Mouse (Mus musculus) neural tube, embryonic 15.5 days (tissue): Measurements from ENCODE around the gene Cd151. TPM values are rescaled to one million over a fixed set of nuclear protein-coding genes. Genes with fewer than 3 reads are reported as not detected.

ENCODE experiments used
- ATAC-seq: fragments of 200-750 bp; cut with Nextera tagmentation; 2 replicates; pipeline ENCODE4 v1.8.0; 2017; ENCODE audit warnings: mild to moderate bottlenecking, moderate TSS enrichment, moderate library complexity; ENCODE audit not compliant: low FRiP score
- H3K27ac ChIP-seq: fragments of 300-500 bp; sonication (generic); replicated peaks from 2 replicates; pipeline ENCODE4 v1.5.1; 2015; ENCODE audit warnings: mild to moderate bottlenecking, inconsistent platforms
- H3K27me3 ChIP-seq: fragments of 300-500 bp; sonication (generic); replicated peaks from 2 replicates; pipeline ENCODE4 v1.6.1; 2015; ENCODE audit warnings: inconsistent platforms
- H3K36me3 ChIP-seq: fragments of 300-500 bp; sonication (generic); 2 replicates; pipeline ENCODE4 v1.6.1; 2015; ENCODE audit warnings: inconsistent platforms
- H3K4me1 ChIP-seq: fragments of 300-500 bp; sonication (generic); 2 replicates; pipeline ENCODE4 v1.6.1; 2015; ENCODE audit warnings: inconsistent platforms
- H3K4me2 ChIP-seq: fragments of 300-500 bp; sonication (generic); 2 replicates; pipeline ENCODE4 v1.6.1; 2015; ENCODE audit warnings: inconsistent platforms, mild to moderate bottlenecking, moderate library complexity
- H3K4me3 ChIP-seq: fragments of 300-500 bp; sonication (generic); replicated peaks from 2 replicates; pipeline ENCODE4 v1.5.1; 2015; ENCODE audit warnings: mild to moderate bottlenecking, inconsistent platforms
- H3K9ac ChIP-seq: fragments of 300-500 bp; sonication (generic); replicated peaks from 2 replicates; pipeline ENCODE4 v1.6.1; 2015; ENCODE audit warnings: mild to moderate bottlenecking, inconsistent platforms
- H3K9me3 ChIP-seq: fragments of 300-500 bp; sonication (generic); replicated peaks from 2 replicates; pipeline ENCODE4 v1.6.1; 2016; ENCODE audit warnings: inconsistent platforms
- WGBS: fragments of 180-500 bp; shearing (Covaris S2); methylation state at CpG from one replicate; pipeline ENCODE4 v1.1.7; 2015; ENCODE audit warnings: mixed read lengths; 5-methylcytosine and 5-hydroxymethylcytosine counted together
- polyA plus RNA-seq: library from polyadenylated mRNA; unstranded; fragments of >200 nt; fragmentation: Nextera tagmentation; extraction: Ambion mirVana; gene quantifications from 2 replicates; pipeline ENCODE4 v1.2.1, GENCODE M21; 2015

Gene Cd151
- polyA plus RNA-seq, 1 experiment from 2014 or later: 25.1 TPM

- no peak for ATAC-seq
- H3K27ac ChIP-seq: no peak overlapping the region; the same call in 1 of the 2 replicates
- no peak overlapping the region for H3K4me3 ChIP-seq
- peak overlapping the region; percentile 63; the same call in 1 of the 2 replicates for H3K9ac ChIP-seq
- peaks cover 61% of the 10 kb centered on the region for H3K4me1 ChIP-seq
- peak overlapping the region; percentile 66 for H3K4me2 ChIP-seq
- H3K36me3 ChIP-seq: peaks cover 29% of the 10 kb centered on the region
- 91% methylated on average over 18 of the region's 18 CpGs for WGBS
- H3K9me3 ChIP-seq: no peaks in the 10 kb centered on the region
- H3K27me3 ChIP-seq: peaks cover 17% of the 10 kb centered on the region
These were observed 2.9 kb downstream of the Cd151 start for GRCm38 (mm10) chr7:141469901-141470636.

- H3K4me1 ChIP-seq: peaks cover 59% of the 10 kb centered on the region
- peaks cover 29% of the 10 kb centered on the region for H3K36me3 ChIP-seq
- no peaks in the 10 kb centered on the region for H3K9me3 ChIP-seq
- ATAC-seq: no peak
- H3K9ac ChIP-seq: no peak overlapping the region
- peaks cover 12% of the 10 kb centered on the region for H3K27me3 ChIP-seq
- H3K4me3 ChIP-seq: no peak overlapping the region
- WGBS: 96% methylated on average over 10 of the region's 10 CpGs
- no peak overlapping the region for H3K27ac ChIP-seq
- no peak overlapping the region for H3K4me2 ChIP-seq
These were observed 3.4 kb downstream of the Cd151 start for GRCm38 (mm10) chr7:141470637-141470944.

GRCm38 (mm10) chr7:141471236-141471635 is 4.0 kb downstream of the Cd151 start:
- no peak overlapping the region for H3K4me3 ChIP-seq
- ATAC-seq: no peak
- no peaks in the 10 kb centered on the region for H3K9me3 ChIP-seq
- no peak overlapping the region for H3K27ac ChIP-seq
- peaks cover 65% of the 10 kb centered on the region for H3K4me1 ChIP-seq
- peaks cover 29% of the 10 kb centered on the region for H3K36me3 ChIP-seq
- H3K27me3 ChIP-seq: peaks cover 12% of the 10 kb centered on the region
- WGBS: 88% methylated on average over 1 of the region's 1 CpGs
- no peak overlapping the region for H3K9ac ChIP-seq
- H3K4me2 ChIP-seq: no peak overlapping the region

GRCm38 (mm10) chr7:141472226-141472625 is 5.0 kb downstream of the Cd151 start:
- Histone ChIP-seq H3K4me2 (no peak overlapping the region), H3K9me3 (no peaks in the 10 kb centered on the region), H3K27me3 (peaks cover 8% of the 10 kb centered on the region), H3K9ac (no peak overlapping the region; the same call in 1 of the 2 replicates), H3K4me3 (no peak overlapping the region; the same call in 1 of the 2 replicates), H3K27ac (no peak overlapping the region), H3K36me3 (peaks cover 29% of the 10 kb centered on the region), H3K4me1 (peaks cover 69% of the 10 kb centered on the region)
- 91% methylated on average over 6 of the region's 6 CpGs for WGBS
- ATAC-seq: no peak

- H3K9me3 ChIP-seq: no peaks in the 10 kb centered on the region
- H3K36me3 ChIP-seq: peaks cover 29% of the 10 kb centered on the region
- no peak for ATAC-seq
- H3K4me3 ChIP-seq: no peak overlapping the region
- H3K27me3 ChIP-seq: peaks cover 8% of the 10 kb centered on the region
- WGBS: 92% methylated on average over 6 of the region's 6 CpGs
- no peak overlapping the region for H3K4me2 ChIP-seq
- peaks cover 69% of the 10 kb centered on the region for H3K4me1 ChIP-seq
- H3K9ac ChIP-seq: no peak overlapping the region
- no peak overlapping the region for H3K27ac ChIP-seq
These were observed 5.6 kb downstream of the Cd151 start for GRCm38 (mm10) chr7:141472763-141473162.

- ATAC-seq: no peak
- Histone ChIP-seq H3K4me1 (peaks cover 57% of the 10 kb centered on the region), H3K9ac (peak overlapping the region; percentile 80), H3K36me3 (peaks cover 29% of the 10 kb centered on the region), H3K4me2 (peak overlapping the region; percentile 94), H3K4me3 (peak overlapping the region; percentile 72), H3K27ac (no peak overlapping the region), H3K27me3 (peaks cover 8% of the 10 kb centered on the region), H3K9me3 (no peaks in the 10 kb centered on the region)
- WGBS: 9% methylated on average over 5 of the region's 5 CpGs
These were observed 7.0 kb downstream of the Cd151 start for GRCm38 (mm10) chr7:141474160-141474559.

- Histone ChIP-seq H3K9me3 (no peaks in the 10 kb centered on the region), H3K27me3 (peaks cover 10% of the 10 kb centered on the region), H3K9ac (peak within 1 kb of the TSS; percentile 80), H3K4me2 (peak within 1 kb of the TSS; percentile 94), H3K4me3 (peak within 1 kb of the TSS; percentile 72), H3K36me3 (peaks cover 23% of the 10 kb centered on the region), H3K4me1 (peaks cover 47% of the 10 kb centered on the region), H3K27ac (peak within 1 kb of the TSS; percentile 84)
- ATAC-seq: peak; percentile 87
- WGBS: under 1% methylated on average over 82 of the region's 87 CpGs
These were observed 8.0 kb downstream of the Cd151 start, which contains the start of the genes Polr2l and Tspan4 for GRCm38 (mm10) chr7:141475011-141475804. Gene Polr2l (minus strand): TSS chr7:141475132. Gene Tspan4 (plus strand): TSS chr7:141475240.

GRCm38 (mm10) chr7:141475805-141476158 is 8.6 kb downstream of the Cd151 start:
- peaks cover 10% of the 10 kb centered on the region for H3K27me3 ChIP-seq
- 4% methylated on average over 12 of the region's 12 CpGs for WGBS
- ATAC-seq: no peak
- H3K9me3 ChIP-seq: no peaks in the 10 kb centered on the region
- H3K9ac ChIP-seq: peak overlapping the region; percentile 80
- H3K4me1 ChIP-seq: peaks cover 46% of the 10 kb centered on the region
- H3K27ac ChIP-seq: peak overlapping the region; percentile 84
- peak overlapping the region; percentile 94 for H3K4me2 ChIP-seq
- peak overlapping the region; percentile 72 for H3K4me3 ChIP-seq
- peaks cover 18% of the 10 kb centered on the region for H3K36me3 ChIP-seq

- Histone ChIP-seq H3K4me3 (peak overlapping the region; percentile 72), H3K4me1 (peaks cover 53% of the 10 kb centered on the region), H3K27me3 (peaks cover 10% of the 10 kb centered on the region), H3K36me3 (peaks cover 12% of the 10 kb centered on the region), H3K4me2 (peak overlapping the region; percentile 94), H3K27ac (peak overlapping the region; percentile 84), H3K9ac (peak overlapping the region; percentile 80; the same call in 1 of the 2 replicates), H3K9me3 (no peaks in the 10 kb centered on the region)
- ATAC-seq: no peak
- 5% methylated on average over 17 of the region's 17 CpGs for WGBS
These were observed 9.2 kb downstream of the Cd151 start for GRCm38 (mm10) chr7:141476226-141476980.

GRCm38 (mm10) chr7:141476981-141477370 is 9.8 kb downstream of the Cd151 start:
- H3K4me2 ChIP-seq: peak overlapping the region; percentile 94
- 23% methylated on average over 7 of the region's 7 CpGs for WGBS
- H3K27me3 ChIP-seq: peaks cover 10% of the 10 kb centered on the region
- no peaks in the 10 kb centered on the region for H3K9me3 ChIP-seq
- H3K4me3 ChIP-seq: 0 out of 2 replicates have a peak overlapping the region, but pooled peaks have one; percentile 72
- peaks cover 9% of the 10 kb centered on the region for H3K36me3 ChIP-seq
- ATAC-seq: no peak
- H3K9ac ChIP-seq: no peak overlapping the region
- H3K27ac ChIP-seq: no peak overlapping the region; the same call in none of the 2 replicates
- peaks cover 56% of the 10 kb centered on the region for H3K4me1 ChIP-seq

GRCm38 (mm10) chr7:141477578-141478269 is 10.5 kb downstream of the Cd151 start:
- H3K27ac ChIP-seq: no peak overlapping the region; the same call in 1 of the 2 replicates
- no peak for ATAC-seq
- WGBS: 67% methylated on average over 4 of the region's 4 CpGs

More at GRCm38 (mm10) chr7:141477578-141478269, 10.5 kb downstream of the Cd151 start:
- Histone ChIP-seq H3K36me3 (peaks cover 1% of the 10 kb centered on the region; the same call in 1 of the 2 replicates), H3K4me1 (peaks cover 61% of the 10 kb centered on the region), H3K9me3 (no peaks in the 10 kb centered on the region), H3K27me3 (peaks cover 10% of the 10 kb centered on the region), H3K4me2 (0 out of 2 replicates have a peak overlapping the region, but pooled peaks have one; percentile 1), H3K9ac (no peak overlapping the region), H3K4me3 (no peak overlapping the region)
